Mouse (Mus musculus) thymus, adult 2 months (tissue): ENCODE results near the gene Rptor. TPM values are rescaled to one million over a fixed set of nuclear protein-coding genes. Genes with fewer than 3 reads are reported as not detected.

Experiments
- DNase-seq: peaks from one replicate; pipeline ENCODE4 v3.0.0; 2021
- H3K27ac ChIP-seq: fragments of 200-500 bp; 2 replicates; pipeline ENCODE4 v1.5.1; 2012; ENCODE audit warnings: low read length, control low read depth; ENCODE audit not compliant: control insufficient read depth, insufficient read depth
- H3K27me3 ChIP-seq: fragments of 200-500 bp; 2 replicates; pipeline ENCODE4 v1.6.1; 2012; ENCODE audit warnings: mild to moderate bottlenecking, low read length, moderate library complexity, mixed read lengths; ENCODE audit not compliant: control insufficient read depth, insufficient read depth
- H3K36me3 ChIP-seq: fragments of 200-500 bp; 2 replicates; pipeline ENCODE4 v1.6.1; 2012; ENCODE audit warnings: mild to moderate bottlenecking, low read length, moderate library complexity; ENCODE audit not compliant: control insufficient read depth, insufficient read depth
- H3K4me1 ChIP-seq: fragments of 200-500 bp; replicated peaks from 2 replicates; pipeline ENCODE4 v1.6.1; 2012; ENCODE audit warnings: low read length; ENCODE audit not compliant: control insufficient read depth, insufficient read depth
- H3K4me3 ChIP-seq: fragments of 200-500 bp; 2 replicates; pipeline ENCODE4 v1.5.1; 2012; ENCODE audit warnings: mild to moderate bottlenecking, low read length, control low read depth, moderate library complexity; ENCODE audit not compliant: control insufficient read depth, insufficient read depth
- CTCF ChIP-seq: fragments of 200-500 bp; IDR thresholded peaks from 2 replicates; pipeline ENCODE4 v1.5.1; 2012; ENCODE audit warnings: mild to moderate bottlenecking, control low read depth, low read length, moderate library complexity, borderline replicate concordance; ENCODE audit not compliant: control insufficient read depth, poor library complexity, insufficient read depth; ENCODE audit errors: extremely low read depth
- POLR2A ChIP-seq: fragments of 200-500 bp; IDR thresholded peaks from 2 replicates; pipeline ENCODE4 v1.6.1; 2012; ENCODE audit warnings: mild to moderate bottlenecking, low read length, control low read depth, moderate library complexity; ENCODE audit not compliant: control insufficient read depth, poor library complexity, insufficient read depth; ENCODE audit errors: extremely low read depth
- WGBS: fragments of 180-500 bp; shearing (Covaris S2); methylation state at CpG from one replicate; pipeline ENCODE4 v1.1.7; 2018; 5-methylcytosine and 5-hydroxymethylcytosine counted together
- polyA plus RNA-seq: library from polyadenylated mRNA; depleted of rRNA; stranded (reverse); fragments of >200 nt; gene quantifications from 2 replicates; pipeline ENCODE4 v1.2.3, GENCODE M21; 2012

The Rptor gene
- polyA plus RNA-seq, 1 experiment, result 58.7 TPM

- Histone ChIP-seq H3K4me3 (no peak overlapping the region), H3K27me3 (no peaks in the 10 kb centered on the region; the same call in 1 of the 2 replicates), H3K36me3 (no peaks in the 10 kb centered on the region), H3K4me1 (no peaks in the 10 kb centered on the region), H3K27ac (no peak overlapping the region)
- DNase-seq, result no peak
- WGBS, result 31% methylated on average over 9 of the region's 9 CpGs
- 0 out of 2 replicates have a peak, but pooled peaks have one; percentile 7 for TF ChIP-seq CTCF
- TF ChIP-seq POLR2A, result no peak
Observed at GRCm38 (mm10) chr11:119563166-119563565, 39.5 kb upstream of the Rptor start.

- DNase-seq, result no peak
- TF ChIP-seq POLR2A (no peak), CTCF (no peak)
- H3K27me3 ChIP-seq, result no peaks in the 10 kb centered on the region; the same call in 1 of the 2 replicates
- H3K27ac ChIP-seq, result no peak overlapping the region
- H3K4me3 ChIP-seq, result no peak overlapping the region
- H3K36me3 ChIP-seq, result no peaks in the 10 kb centered on the region
- WGBS, result 90% methylated on average over 10 of the region's 10 CpGs
- no peaks in the 10 kb centered on the region for H3K4me1 ChIP-seq
Observed at GRCm38 (mm10) chr11:119564383-119564782, 38.3 kb upstream of the Rptor start.

- no peak for DNase-seq
- Histone ChIP-seq H3K4me3 (no peak overlapping the region), H3K4me1 (no peaks in the 10 kb centered on the region), H3K27ac (no peak overlapping the region), H3K27me3 (no peaks in the 10 kb centered on the region; the same call in 1 of the 2 replicates), H3K36me3 (no peaks in the 10 kb centered on the region)
- TF ChIP-seq POLR2A, result no peak
- TF ChIP-seq CTCF, result no peak
- 79% methylated on average over 7 of the region's 7 CpGs for WGBS
Observed at GRCm38 (mm10) chr11:119565021-119565420, 37.7 kb upstream of the Rptor start.

- TF ChIP-seq POLR2A (no peak), CTCF (no peak)
- no peak for DNase-seq
- Histone ChIP-seq H3K36me3 (no peaks in the 10 kb centered on the region), H3K4me1 (no peaks in the 10 kb centered on the region), H3K27me3 (no peaks in the 10 kb centered on the region; the same call in 1 of the 2 replicates), H3K4me3 (no peak overlapping the region), H3K27ac (no peak overlapping the region)
- 46% methylated on average over 10 of the region's 10 CpGs for WGBS
Observed at GRCm38 (mm10) chr11:119565684-119566083, 37.0 kb upstream of the Rptor start.

GRCm38 (mm10) chr11:119566188-119566587 lies 36.5 kb upstream of the Rptor start:
- no peak for TF ChIP-seq CTCF
- TF ChIP-seq POLR2A, result no peak
- Histone ChIP-seq H3K27me3 (no peaks in the 10 kb centered on the region; the same call in 1 of the 2 replicates), H3K4me3 (no peak overlapping the region), H3K4me1 (no peaks in the 10 kb centered on the region), H3K27ac (no peak overlapping the region), H3K36me3 (no peaks in the 10 kb centered on the region)
- WGBS, result 52% methylated on average over 5 of the region's 5 CpGs
- no peak for DNase-seq

- no peak overlapping the region for H3K27ac ChIP-seq
- no peak overlapping the region for H3K4me3 ChIP-seq
- DNase-seq, result no peak
- 84% methylated on average over 15 of the region's 15 CpGs for WGBS
- H3K36me3 ChIP-seq, result no peaks in the 10 kb centered on the region
- H3K4me1 ChIP-seq, result no peaks in the 10 kb centered on the region
- no peaks in the 10 kb centered on the region for H3K27me3 ChIP-seq
- TF ChIP-seq CTCF, result no peak
- TF ChIP-seq POLR2A, result no peak
Observed at GRCm38 (mm10) chr11:119572316-119573010, 30.2 kb upstream of the Rptor start.
